10 mouse cellular contexts compared by ENCODE assay signal in genomic region chr3:95066570-95066969, GRCm38 (mm10). TPM values are rescaled to one million over a fixed set of nuclear protein-coding genes. Genes with fewer than 3 reads are reported as not detected.
DNase-seq lines count a peak whose midpoint lies in the region; ATAC-seq and TF ChIP-seq lines count a peak whose summit lies in the region.
"Had no signal": no experiment of that assay in that cellular context is flagged by ENCODE, and none has a peak within 500 bp of the region (broad histone marks: within the 10 kb centered on the region; RNA-seq: fewer than 3 reads in every experiment).

No protein-coding gene starts in this region.

- H3K79me2 ChIP-seq in myocyte (ENCODE audit: control insufficient read depth, insufficient read depth): no peaks in the 10 kb centered on the region

- no peak overlapping the region for H3K4me3 ChIP-seq in myocyte

- H3K36me3 ChIP-seq in myocyte (ENCODE audit: control insufficient read depth, insufficient read depth): peaks cover 61% of the 10 kb centered on the region

- no peak for TF ChIP-seq POLR2A in myocyte (IDR thresholded peaks at IDR 0.05; ENCODE audit: insufficient read length, low read depth)

- no peak for ATAC-seq in cerebellum, adult (ENCODE audit: insufficient number of reproducible peaks, low FRiP score, low TSS enrichment)
- ATAC-seq: inflammation-experienced regulatory T-cells, adult 6 months; liver, postnatal 0 days had no signal

- DNase-seq in heart, adult 9 months (ENCODE audit: low spot score in 2 of 2): peak; percentile 39 to 47
- no peak for DNase-seq in heart, postnatal 14 days
- DNase-seq in right cerebral cortex, adult 18-20 months: peak; percentile 51
- DNase-seq in right cerebral cortex, postnatal 25 days: no peak
- DNase-seq in adrenal gland, postnatal 10 days: peak; percentile 45
- DNase-seq in thymus, postnatal 0 days (ENCODE audit: low spot score): no peak
- DNase-seq: liver, postnatal 0 days had no signal

- intact Hi-C loops in heart, postnatal 14 days (cut with DNase I): no loop called here

- H3K27me3 ChIP-seq in myocyte (ENCODE audit: control insufficient read depth, insufficient read depth, insufficient read length): no peaks in the 10 kb centered on the region

- H3ac ChIP-seq in myocyte (ENCODE audit: control insufficient read depth, insufficient read length): no peak overlapping the region

- peak overlapping the region; percentile 12 for H3K4me2 ChIP-seq in myocyte (ENCODE audit: low read depth)

TF ChIP-seq in myocyte, 11 proteins besides CTCF, POLR2A, EP300 and RAD21:
- TF ChIP-seq TCF12 (IDR thresholded peaks at IDR 0.05; ENCODE audit: insufficient read depth, poor library complexity, severe bottlenecking) (no peak), CEBPB (IDR thresholded peaks at IDR 0.05; ENCODE audit: insufficient read depth, poor library complexity, severe bottlenecking) (peak; percentile 69), MYOG (IDR thresholded peaks at IDR 0.05; ENCODE audit: control insufficient read depth in 1 of 3, insufficient read depth in 1 of 3, insufficient read length in 2 of 3, low read depth in 2 of 3) (no peak)
TF ChIP-seq in myocyte: peak in this region for 1.

RNA-seq across cellular contexts. Expression of gene Psmd4, which starts 24.2 kb away (rescaled TPM):
- total RNA-seq in heart, postnatal 14 days (2021): 100 to 1,000 TPM; 118 to 132 TPM
- 100 to 1,000 TPM; 206 to 221 TPM for total RNA-seq in adrenal gland, postnatal 10 days (2021)
- 338 TPM for polyA plus RNA-seq in myocyte (2012; fragmentation: generic; extraction: Trizol)
- polyA plus RNA-seq in thymus, postnatal 0 days (2015; fragmentation: Nextera tagmentation; extraction: Ambion mirVana): 310 and 313 TPM in 2 replicates

RNA-seq across cellular contexts. Expression of gene Pip5k1a, which starts 40.2 kb away (rescaled TPM):
- total RNA-seq in heart, postnatal 14 days (2021): 10 to 100 TPM; 18.3 to 19.2 TPM
- total RNA-seq in adrenal gland, postnatal 10 days (2021): 10 to 100 TPM; 35.0 to 40.3 TPM
- polyA plus RNA-seq in myocyte (2012; fragmentation: generic; extraction: Trizol): 27.3 TPM
- polyA plus RNA-seq in thymus, postnatal 0 days (2015; fragmentation: Nextera tagmentation; extraction: Ambion mirVana): 19.9 and 22.6 TPM in 2 replicates

RNA-seq across cellular contexts. Expression of gene Vps72, which starts 44.3 kb away (rescaled TPM):
- total RNA-seq in heart, postnatal 14 days (2021): 10 to 100 TPM; 32.4 to 32.5 TPM
- total RNA-seq in adrenal gland, postnatal 10 days (2021): 10 to 100 TPM; 56.2 to 69.5 TPM
- 85.6 TPM for polyA plus RNA-seq in myocyte (2012; fragmentation: generic; extraction: Trizol)
- 86.1 and 93.6 TPM in 2 replicates for polyA plus RNA-seq in thymus, postnatal 0 days (2015; fragmentation: Nextera tagmentation; extraction: Ambion mirVana)

RNA-seq across cellular contexts. Expression of gene Zfp687, which starts 51.3 kb away (rescaled TPM):
- 10 to 100 TPM; 15.4 to 16.8 TPM for total RNA-seq in heart, postnatal 14 days (2021)
- total RNA-seq in adrenal gland, postnatal 10 days (2021): 10 to 100 TPM; 35.3 to 39.8 TPM
- polyA plus RNA-seq in myocyte (2012; fragmentation: generic; extraction: Trizol): 11.5 TPM
- polyA plus RNA-seq in thymus, postnatal 0 days (2015; fragmentation: Nextera tagmentation; extraction: Ambion mirVana): 16.7 and 18.4 TPM in 2 replicates

RNA-seq across cellular contexts. Expression of gene Tmod4, which starts 57.7 kb away (rescaled TPM):
- total RNA-seq in heart, postnatal 14 days (2021): 10 to 100 TPM; 10.6 to 11.1 TPM
- 10 to 100 TPM in 1 of 2 experiments, 1 to 10 TPM in 1; 8.1 to 25.3 TPM for total RNA-seq in adrenal gland, postnatal 10 days (2021)
- 2.5 TPM for polyA plus RNA-seq in myocyte (2012; fragmentation: generic; extraction: Trizol)
- 1.6 and 1.8 TPM in 2 replicates for polyA plus RNA-seq in thymus, postnatal 0 days (2015; fragmentation: Nextera tagmentation; extraction: Ambion mirVana)

Comparison
In these comparisons a context has a peak if more than half of its experiments do, and no peak if none do; other contexts are left out.
1. DNase-seq: peak in heart, adult 9 months (2 of 2), right cerebral cortex, adult 18-20 months (single experiment) and adrenal gland, postnatal 10 days (single experiment); none in heart, postnatal 14 days (0 of 2), right cerebral cortex, postnatal 25 days (single experiment) and thymus, postnatal 0 days (single experiment).